Mouse (Mus musculus): ENCODE measurements around the gene Dhrs9. TPM values are rescaled to one million over a fixed set of nuclear protein-coding genes. Genes with fewer than 3 reads are reported as not detected.

The Dhrs9 gene
- polyA plus RNA-seq, 1 experiment from 2014 or later: not detected

- H3K4me2 ChIP-seq: no peak overlapping the region
- no peaks in the 10 kb centered on the region for H3K27me3 ChIP-seq
- H3K4me1 ChIP-seq: no peaks in the 10 kb centered on the region
- no peak for ATAC-seq (replicated peaks; ENCODE audit: low FRiP score)
- no peak overlapping the region for H3K4me3 ChIP-seq (replicated peaks)
- no peak overlapping the region for H3K27ac ChIP-seq
- no peaks in the 10 kb centered on the region for H3K36me3 ChIP-seq
- 81% methylated on average over 10 of the region's 10 CpGs for WGBS
- no peak overlapping the region for H3K9ac ChIP-seq
- no peaks in the 10 kb centered on the region for H3K9me3 ChIP-seq (replicated peaks)
These were observed 46.9 kb downstream of the Dhrs9 start for GRCm38 (mm10) chr2:69427141-69427540.

GRCm38 (mm10) chr2:69428116-69428515, 47.9 kb downstream of the Dhrs9 start:
- Histone ChIP-seq H3K4me1 (no peaks in the 10 kb centered on the region), H3K4me2 (no peak overlapping the region), H3K27ac (no peak overlapping the region), H3K4me3 (replicated peaks) (no peak overlapping the region), H3K9ac (no peak overlapping the region), H3K27me3 (no peaks in the 10 kb centered on the region), H3K9me3 (replicated peaks) (no peaks in the 10 kb centered on the region), H3K36me3 (no peaks in the 10 kb centered on the region)
- ATAC-seq (replicated peaks; ENCODE audit: low FRiP score): peak; percentile 58; the same call in 1 of the 2 replicates
- WGBS: 28% methylated on average over 3 of the region's 3 CpGs

DNA sequence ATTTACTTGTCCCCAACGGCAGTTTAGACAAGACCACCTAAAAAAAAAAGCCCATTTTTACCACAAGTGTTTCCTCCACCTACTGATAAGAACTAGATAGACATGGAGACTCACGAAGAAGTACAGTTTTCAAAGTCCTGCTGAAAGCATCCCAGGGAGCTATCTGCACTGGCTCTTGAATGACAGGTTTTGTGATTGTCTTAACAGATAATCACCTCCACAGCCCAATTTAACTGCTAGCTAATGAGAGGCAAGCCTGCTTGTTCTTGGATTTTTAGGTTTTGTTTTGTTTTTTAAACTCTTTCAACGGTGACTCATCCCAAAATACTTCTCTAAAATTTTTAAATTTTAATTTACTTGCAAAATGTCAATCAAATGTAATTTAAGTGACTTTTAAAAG, 61.4 kb downstream of the Dhrs9 start:
- 70% methylated on average over 3 of the region's 3 CpGs for WGBS
- Histone ChIP-seq H3K27me3 (no peaks in the 10 kb centered on the region), H3K4me2 (no peak overlapping the region), H3K27ac (no peak overlapping the region), H3K4me1 (0 out of 2 replicates have a peak, but pooled peaks cover 3% of the 10 kb centered on the region), H3K4me3 (replicated peaks) (no peak overlapping the region), H3K9me3 (replicated peaks) (no peaks in the 10 kb centered on the region), H3K36me3 (peaks cover 6% of the 10 kb centered on the region; the same call in 1 of the 2 replicates), H3K9ac (no peak overlapping the region)
- ATAC-seq (replicated peaks; ENCODE audit: low FRiP score): no peak

DNA sequence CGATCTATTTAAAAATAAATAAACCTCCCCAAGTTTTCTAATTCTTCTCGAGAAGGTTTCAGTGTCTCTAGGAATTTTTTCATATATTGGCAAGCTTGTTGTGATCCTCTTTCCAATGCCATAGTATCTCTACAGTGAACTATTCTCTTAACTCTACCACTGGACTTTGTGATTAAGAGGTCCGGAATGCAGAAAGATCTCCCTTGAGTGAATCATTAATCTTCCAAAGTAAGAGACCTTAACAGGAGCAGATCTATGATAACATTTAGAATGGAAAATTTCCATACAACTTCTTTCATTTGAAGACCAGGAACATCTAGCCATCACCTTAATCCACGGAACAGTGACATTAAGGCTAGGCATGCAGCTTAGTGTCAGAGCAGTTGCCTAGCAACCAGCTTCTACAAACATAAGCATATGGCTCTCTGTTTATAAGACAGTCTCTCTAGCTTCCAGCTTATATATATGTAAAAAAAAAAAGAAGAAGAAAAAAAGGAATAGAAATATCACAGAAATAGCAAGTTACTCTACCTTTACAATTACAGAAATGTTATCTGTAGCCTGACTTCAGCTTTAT, 65.7 kb downstream of the Dhrs9 start:
- 64% methylated on average over 4 of the region's 4 CpGs for WGBS
- ATAC-seq (replicated peaks; ENCODE audit: low FRiP score): no peak
- Histone ChIP-seq H3K27me3 (no peaks in the 10 kb centered on the region), H3K27ac (no peak overlapping the region), H3K4me1 (0 out of 2 replicates have a peak, but pooled peaks cover 3% of the 10 kb centered on the region), H3K4me2 (no peak overlapping the region), H3K9me3 (replicated peaks) (no peaks in the 10 kb centered on the region), H3K4me3 (replicated peaks) (no peak overlapping the region), H3K36me3 (no peaks in the 10 kb centered on the region), H3K9ac (no peak overlapping the region)

DNA sequence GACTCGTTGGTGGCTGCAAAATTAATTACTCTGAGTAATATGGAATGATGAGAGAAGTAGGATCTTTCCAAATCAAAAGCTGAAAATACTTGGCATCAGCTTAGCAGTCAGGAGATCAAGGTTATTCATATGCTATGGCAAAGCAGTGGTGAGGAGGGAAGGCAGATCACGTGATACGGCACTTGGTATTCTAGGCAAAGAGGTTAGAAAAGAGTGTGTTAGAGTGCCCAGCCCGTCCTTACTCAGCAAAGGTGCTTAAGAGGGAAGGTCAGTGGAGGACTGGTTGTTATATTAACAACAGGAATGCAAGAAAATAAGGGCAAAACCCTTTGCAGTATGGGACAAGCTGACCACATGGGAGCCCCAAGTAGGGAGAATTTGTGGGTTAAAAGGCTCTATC, 68.3 kb downstream of the Dhrs9 start:
- WGBS: 87% methylated on average over 4 of the region's 4 CpGs
- H3K4me2 ChIP-seq: no peak overlapping the region
- H3K27me3 ChIP-seq: no peaks in the 10 kb centered on the region
- no peaks in the 10 kb centered on the region for H3K36me3 ChIP-seq
- ATAC-seq (replicated peaks; ENCODE audit: low FRiP score): no peak
- H3K4me1 ChIP-seq: 0 out of 2 replicates have a peak, but pooled peaks cover 3% of the 10 kb centered on the region
- no peak overlapping the region for H3K9ac ChIP-seq
- H3K9me3 ChIP-seq (replicated peaks): no peaks in the 10 kb centered on the region
- no peak overlapping the region for H3K27ac ChIP-seq
- H3K4me3 ChIP-seq (replicated peaks): no peak overlapping the region

GRCm38 (mm10) chr2:69451128-69451527, 70.9 kb downstream of the Dhrs9 start:
- no peak overlapping the region for H3K9ac ChIP-seq
- 0 out of 2 replicates have a peak, but pooled peaks cover 2% of the 10 kb centered on the region for H3K36me3 ChIP-seq
- no peak overlapping the region for H3K4me3 ChIP-seq (replicated peaks)
- WGBS: 54% methylated on average over 5 of the region's 5 CpGs
- H3K27me3 ChIP-seq: no peaks in the 10 kb centered on the region
- H3K9me3 ChIP-seq (replicated peaks): no peaks in the 10 kb centered on the region
- H3K27ac ChIP-seq: no peak overlapping the region
- ATAC-seq (replicated peaks; ENCODE audit: low FRiP score): no peak
- 0 out of 2 replicates have a peak, but pooled peaks cover 3% of the 10 kb centered on the region for H3K4me1 ChIP-seq
- H3K4me2 ChIP-seq: no peak overlapping the region

Other genes with a start within 250 kb of the Dhrs9 start
- 6.4 and 7.5 TPM in 2 replicates for gene Nostrin, start 244.6 kb upstream of the Dhrs9 start, polyA plus RNA-seq (2015; fragmentation: Nextera tagmentation; extraction: Ambion mirVana)
- gene Spc25, start 174.3 kb upstream of the Dhrs9 start, polyA plus RNA-seq (2015; fragmentation: Nextera tagmentation; extraction: Ambion mirVana): 240 TPM in 2 replicates
- gene G6pc2, start 169.4 kb upstream of the Dhrs9 start, polyA plus RNA-seq (2015; fragmentation: Nextera tagmentation; extraction: Ambion mirVana): 2.9 and 4.6 TPM in 2 replicates
- gene Abcb11, start 37.8 kb upstream of the Dhrs9 start, polyA plus RNA-seq (2015; fragmentation: Nextera tagmentation; extraction: Ambion mirVana): 0.14 TPM in 1 of 2 replicates, not detected in the other
- 14.6 and 15.0 TPM in 2 replicates for gene Lrp2, start 205.6 kb downstream of the Dhrs9 start, polyA plus RNA-seq (2015; fragmentation: Nextera tagmentation; extraction: Ambion mirVana)

All from kidney, embryonic 15.5 days (tissue).